Mouse (Mus musculus) heart, postnatal 0 days (tissue): ENCODE measurements at regions not wholly inside any gene's neighbourhood (a gene's known extent, or its start where the extent isn't known, plus 50 kb on each side); places are given as distances from the start of the nearest gene placed in this dataset.
A peak's percentile ranks its signal among the peaks of the same experiment; 100 is the strongest.

ENCODE experiments used
- ATAC-seq: fragments of 200-750 bp; cut with Nextera tagmentation; 2 replicates; pipeline ENCODE4 v1.8.0; 2017; ENCODE audit warnings: low read depth, moderate number of reproducible peaks, moderate library complexity; ENCODE audit not compliant: insufficient read depth
- DNase-seq: peaks from one replicate; pipeline ENCODE4 v3.0.0-alpha.2; 2016; ENCODE audit warnings: low spot score
- H3K27ac ChIP-seq: fragments of 300-500 bp; sonication (generic); 2 replicates; pipeline ENCODE4 v1.5.1; 2014; ENCODE audit warnings: low read depth, mild to moderate bottlenecking
- H3K27me3 ChIP-seq: fragments of 300-500 bp; sonication (generic); 2 replicates; pipeline ENCODE4 v1.6.1; 2014; ENCODE audit warnings: low read length, mixed read lengths; ENCODE audit not compliant: control insufficient read depth, insufficient read depth
- H3K36me3 ChIP-seq: fragments of 300-500 bp; sonication (generic); replicated peaks from 2 replicates; pipeline ENCODE4 v1.6.1; 2014; ENCODE audit warnings: low read length, mixed read lengths; ENCODE audit not compliant: control insufficient read depth, insufficient read depth
- H3K4me1 ChIP-seq: fragments of 300-500 bp; sonication (generic); 2 replicates; pipeline ENCODE4 v1.6.1; 2014; ENCODE audit warnings: antibody characterized with exemption; ENCODE audit not compliant: control insufficient read depth, insufficient read depth
- H3K4me2 ChIP-seq: fragments of 300-500 bp; sonication (generic); 2 replicates; pipeline ENCODE4 v1.6.1; 2014; ENCODE audit warnings: low read depth, mild to moderate bottlenecking, low read length, moderate library complexity
- H3K4me3 ChIP-seq: fragments of 300-500 bp; sonication (generic); 2 replicates; pipeline ENCODE4 v1.5.1; 2014; ENCODE audit warnings: low read depth, low read length
- H3K9ac ChIP-seq: fragments of 300-500 bp; sonication (generic); replicated peaks from 2 replicates; pipeline ENCODE4 v1.6.1; 2014; ENCODE audit warnings: low read depth, low read length, mixed read lengths
- H3K9me3 ChIP-seq: fragments of 300-500 bp; sonication (generic); replicated peaks from 2 replicates; pipeline ENCODE4 v1.6.1; 2016; ENCODE audit warnings: low read length; ENCODE audit not compliant: control insufficient read depth
- CTCF ChIP-seq: IDR thresholded peaks from 2 replicates; pipeline ENCODE4 v1.5.1; 2016; ENCODE audit warnings: antibody characterized with exemption, control low read depth, low read depth
- EP300 ChIP-seq: IDR thresholded peaks from 2 replicates; pipeline ENCODE4 v1.6.1; 2016; ENCODE audit warnings: antibody characterized with exemption, low read depth
- WGBS: fragments of 180-500 bp; shearing (Covaris S2); extraction: QIAGEN DNeasy Blood & Tissue Kit; methylation state at CpG from one replicate; pipeline ENCODE4 v1.1.7; 2014; 5-methylcytosine and 5-hydroxymethylcytosine counted together

DNA sequence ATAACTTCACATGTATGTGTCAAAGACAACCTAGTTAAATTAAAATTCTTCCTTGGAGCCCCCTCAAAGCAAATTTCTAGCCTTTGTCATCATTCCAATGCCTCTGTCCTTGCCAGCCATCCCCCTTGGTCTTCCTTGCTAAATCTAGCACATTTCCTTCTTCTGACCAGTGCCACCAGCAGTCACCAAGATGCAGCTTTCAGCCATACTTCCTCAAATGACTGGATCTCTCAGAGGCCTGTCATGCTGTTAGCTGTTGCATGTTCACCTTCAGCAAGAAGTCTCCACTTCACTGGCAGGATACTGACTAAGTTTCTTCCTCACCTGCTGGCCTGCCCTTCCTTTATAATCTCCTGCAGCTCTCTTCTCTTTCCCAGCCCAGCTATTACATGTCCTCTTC is 261.3 kb downstream of the Pik3r1 start:
- DNase-seq (no peak), ATAC-seq (no peak)
- H3K27ac ChIP-seq: no peak overlapping the region
- H3K9ac ChIP-seq: no peak overlapping the region
- no peaks in the 10 kb centered on the region for H3K36me3 ChIP-seq
- no peak overlapping the region for H3K4me2 ChIP-seq
- TF ChIP-seq CTCF (no peak), EP300 (no peak)
- H3K9me3 ChIP-seq: no peaks in the 10 kb centered on the region
- no peaks in the 10 kb centered on the region for H3K4me1 ChIP-seq
- H3K4me3 ChIP-seq: no peak overlapping the region
- H3K27me3 ChIP-seq: no peaks in the 10 kb centered on the region

- H3K36me3 ChIP-seq: no peaks in the 10 kb centered on the region
- no peak overlapping the region for H3K4me2 ChIP-seq
- no peaks in the 10 kb centered on the region for H3K9me3 ChIP-seq
- ATAC-seq (no peak), DNase-seq (no peak)
- H3K27ac ChIP-seq: no peak overlapping the region
- no peak overlapping the region for H3K9ac ChIP-seq
- no peak overlapping the region for H3K4me3 ChIP-seq
- no peaks in the 10 kb centered on the region for H3K27me3 ChIP-seq
- H3K4me1 ChIP-seq: no peaks in the 10 kb centered on the region
- TF ChIP-seq CTCF: no peak
- no peak for TF ChIP-seq EP300
- 68% methylated on average over 1 of the region's 1 CpGs for WGBS
These were observed 263.0 kb downstream of the Pik3r1 start for GRCm38 (mm10) chr13:101505054-101505453.

DNA sequence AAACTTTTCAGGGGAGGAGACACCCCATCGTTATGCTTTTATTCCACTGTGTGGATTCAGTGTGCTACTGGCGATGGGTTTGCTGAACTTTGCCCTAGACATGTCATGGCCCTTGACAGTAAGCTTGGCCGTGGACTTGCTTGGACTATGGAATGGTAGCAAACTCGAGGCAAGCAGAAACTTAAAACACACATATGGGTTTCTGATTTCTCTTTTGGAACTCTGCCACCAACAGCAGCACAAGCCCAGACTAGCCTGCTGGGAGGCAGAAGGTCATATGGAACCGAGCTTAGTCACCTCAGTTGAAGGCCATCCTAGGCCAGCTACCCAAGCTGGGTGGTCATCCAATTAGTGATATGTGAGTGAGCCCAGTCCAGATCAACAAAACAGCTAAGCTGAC is 263.8 kb downstream of the Pik3r1 start:
- DNase-seq: no peak
- Histone ChIP-seq H3K4me3 (no peak overlapping the region), H3K27me3 (no peaks in the 10 kb centered on the region), H3K9ac (no peak overlapping the region), H3K4me1 (no peaks in the 10 kb centered on the region), H3K4me2 (no peak overlapping the region), H3K9me3 (no peaks in the 10 kb centered on the region), H3K36me3 (no peaks in the 10 kb centered on the region), H3K27ac (no peak overlapping the region)
- no peak for TF ChIP-seq EP300
- no peak for TF ChIP-seq CTCF
- ATAC-seq: no peak
- 56% methylated on average over 5 of the region's 5 CpGs for WGBS

GRCm38 (mm10) chr13:101501845-101502284 is 266.2 kb downstream of the Pik3r1 start:
- no peak overlapping the region for H3K4me2 ChIP-seq
- H3K27ac ChIP-seq: no peak overlapping the region
- no peak for ATAC-seq
- H3K4me1 ChIP-seq: no peaks in the 10 kb centered on the region
- DNase-seq: no peak
- H3K4me3 ChIP-seq: no peak overlapping the region
- no peaks in the 10 kb centered on the region for H3K27me3 ChIP-seq
- TF ChIP-seq EP300 (no peak), CTCF (no peak)
- WGBS: 61% methylated on average over 5 of the region's 5 CpGs
- no peaks in the 10 kb centered on the region for H3K9me3 ChIP-seq
- no peak overlapping the region for H3K9ac ChIP-seq
- H3K36me3 ChIP-seq: no peaks in the 10 kb centered on the region

GRCm38 (mm10) chr13:101501061-101501460 is 267.0 kb downstream of the Pik3r1 start:
- no peaks in the 10 kb centered on the region for H3K36me3 ChIP-seq
- H3K27me3 ChIP-seq: no peaks in the 10 kb centered on the region
- WGBS: 81% methylated on average over 3 of the region's 3 CpGs
- H3K4me1 ChIP-seq: no peaks in the 10 kb centered on the region
- DNase-seq (no peak), ATAC-seq (no peak)
- no peak overlapping the region for H3K4me2 ChIP-seq
- no peak overlapping the region for H3K27ac ChIP-seq
- H3K4me3 ChIP-seq: no peak overlapping the region
- H3K9me3 ChIP-seq: no peaks in the 10 kb centered on the region
- TF ChIP-seq CTCF (no peak), EP300 (no peak)
- no peak overlapping the region for H3K9ac ChIP-seq

- no peak overlapping the region for H3K4me3 ChIP-seq
- no peak overlapping the region for H3K9ac ChIP-seq
- 29% methylated on average over 3 of the region's 3 CpGs for WGBS
- TF ChIP-seq EP300 (no peak), CTCF (no peak)
- peaks cover 13% of the 10 kb centered on the region for H3K4me1 ChIP-seq
- no peaks in the 10 kb centered on the region for H3K36me3 ChIP-seq
- no peak; the same call in 1 of the 2 replicates for ATAC-seq
- DNase-seq: peak; percentile 10
- H3K27me3 ChIP-seq: no peaks in the 10 kb centered on the region
- H3K27ac ChIP-seq: 0 out of 2 replicates have a peak overlapping the region, but pooled peaks have one; percentile 30
- H3K9me3 ChIP-seq: no peaks in the 10 kb centered on the region
- no peak overlapping the region for H3K4me2 ChIP-seq
These were observed 276.2 kb downstream of the Pik3r1 start for GRCm38 (mm10) chr13:101491835-101492234.
